Comparison of ENCODE assay signal across 8 mouse cellular contexts in the genomic region with DNA sequence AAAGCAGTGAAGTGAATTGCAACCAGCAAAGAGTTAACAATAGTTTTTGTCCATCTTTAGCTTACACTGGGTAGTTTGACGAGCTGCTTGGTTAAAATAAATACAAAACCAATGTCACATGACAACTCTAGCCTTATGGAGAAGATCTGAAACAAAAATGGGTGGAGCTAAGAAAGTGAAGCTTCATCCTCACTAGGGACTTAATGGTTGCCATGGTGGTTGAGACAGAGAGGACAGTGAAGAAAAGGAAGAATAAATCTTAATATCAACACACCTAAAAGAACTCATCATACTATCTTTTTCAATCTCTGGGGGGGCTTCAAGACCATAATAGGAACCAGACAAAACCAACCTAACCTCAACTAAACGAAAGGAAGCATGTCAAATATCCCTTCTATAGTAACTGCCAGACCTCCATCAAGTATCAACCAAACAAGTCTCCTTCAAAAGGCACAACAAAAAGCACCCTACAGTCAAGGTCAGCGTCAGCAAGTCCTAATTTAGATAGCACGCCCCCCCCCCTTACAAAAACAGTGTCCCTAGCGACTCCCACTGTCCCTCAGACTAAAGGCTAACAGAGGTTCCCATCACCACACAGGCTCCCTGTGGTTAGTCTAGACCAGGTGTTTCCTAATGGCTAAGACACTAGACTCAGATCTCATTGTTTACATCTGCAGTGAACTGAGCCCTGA. TPM values are rescaled to one million over a fixed set of nuclear protein-coding genes. Genes with fewer than 3 reads are reported as not detected.
DNase-seq lines count a peak whose midpoint lies in the region; ATAC-seq and TF ChIP-seq lines count a peak whose summit lies in the region.

No protein-coding gene starts in this region.

- DNase-seq in heart, embryonic 10.5 days (ENCODE audit: low spot score), result no peak
- no peak for DNase-seq in heart, adult 18-20 months
- DNase-seq in liver, embryonic 13.5 days, result no peak
- no peak for DNase-seq in right cerebral cortex, postnatal 10 days (ENCODE audit: low spot score in 2 of 2)
- no peak for DNase-seq in cerebellum, adult 11-12 months
- no peak for DNase-seq in right cerebral cortex, adult 2 months (ENCODE audit: low spot score in 2 of 2)

- H3ac ChIP-seq in C2C12 (ENCODE audit: control insufficient read depth, insufficient read length, low read depth), result peak overlapping the region; percentile 96

- under 1% methylated on average over 5 of the region's 5 CpGs for WGBS in heart, embryonic 10.5 days
- 2% methylated on average over 5 of the region's 5 CpGs for WGBS in liver, embryonic 13.5 days (ENCODE audit: insufficient replicate concordance)

- TF ChIP-seq CTCF in C2C12 (IDR thresholded peaks at IDR 0.05; ENCODE audit: control insufficient read depth, insufficient read depth, insufficient read length), result no peak
- no peak for TF ChIP-seq CTCF in embryonic fibroblast, embryonic 13.5 days (IDR thresholded peaks at IDR 0.05; ENCODE audit: borderline replicate concordance, insufficient read depth, low read length)

- peaks cover 68% of the 10 kb centered on the region for H3K36me3 ChIP-seq in heart, embryonic 10.5 days
- H3K36me3 ChIP-seq in C2C12 (ENCODE audit: control insufficient read depth, insufficient read depth), result peaks cover 65% of the 10 kb centered on the region
- H3K36me3 ChIP-seq in liver, embryonic 13.5 days, result peaks cover 64% of the 10 kb centered on the region

- H3K27ac ChIP-seq in heart, embryonic 10.5 days, result peak overlapping the region; percentile 98
- no peak overlapping the region for H3K27ac ChIP-seq in embryonic fibroblast, embryonic 13.5 days (ENCODE audit: insufficient read depth, low read length)
- H3K27ac ChIP-seq in liver, embryonic 13.5 days, result peak overlapping the region; percentile 89

- peaks cover 9% of the 10 kb centered on the region for H3K4me1 ChIP-seq in heart, embryonic 10.5 days
- H3K4me1 ChIP-seq in embryonic fibroblast, embryonic 13.5 days (ENCODE audit: control insufficient read depth, insufficient read depth, low read length), result peaks cover 11% of the 10 kb centered on the region; the same call in 1 of the 2 replicates
- H3K4me1 ChIP-seq in liver, embryonic 13.5 days (replicated peaks), result peaks cover 40% of the 10 kb centered on the region

- peak overlapping the region; percentile 83 for H3K4me3 ChIP-seq in heart, embryonic 10.5 days
- H3K4me3 ChIP-seq in C2C12 (ENCODE audit: insufficient read depth, poor library complexity, severe bottlenecking), result peak overlapping the region; percentile 86
- peak overlapping the region; percentile 84 for H3K4me3 ChIP-seq in embryonic fibroblast, embryonic 13.5 days (ENCODE audit: insufficient read depth, low read length)
- H3K4me3 ChIP-seq in liver, embryonic 13.5 days (replicated peaks), result peak overlapping the region; percentile 100

- H3K9ac ChIP-seq in liver, embryonic 13.5 days, result peak overlapping the region; percentile 99

- no peak; the same call in 1 of the 2 replicates for TF ChIP-seq POLR2A in embryonic fibroblast, embryonic 13.5 days (IDR thresholded peaks at IDR 0.05; ENCODE audit: low read depth, low read length)

- peaks cover 95% of the 10 kb centered on the region for H3K79me2 ChIP-seq in C2C12 (ENCODE audit: control insufficient read depth, insufficient read depth)

- no peaks in the 10 kb centered on the region for H3K27me3 ChIP-seq in heart, embryonic 10.5 days (ENCODE audit: insufficient read depth, poor library complexity, severe bottlenecking)
- H3K27me3 ChIP-seq in C2C12 (ENCODE audit: control insufficient read depth, insufficient read depth, insufficient read length), result no peaks in the 10 kb centered on the region
- H3K27me3 ChIP-seq in liver, embryonic 13.5 days, result no peaks in the 10 kb centered on the region

- no peak for ATAC-seq in liver, embryonic 13.5 days (ENCODE audit: low read depth)

- H3K79me3 ChIP-seq in C2C12 (ENCODE audit: low read depth), result peaks cover 65% of the 10 kb centered on the region

- no peaks in the 10 kb centered on the region for H3K9me3 ChIP-seq in heart, embryonic 10.5 days
- H3K9me3 ChIP-seq in liver, embryonic 13.5 days (replicated peaks), result no peaks in the 10 kb centered on the region

- peak overlapping the region; percentile 92 for H3K4me2 ChIP-seq in liver, embryonic 13.5 days

TF ChIP-seq in C2C12, 6 proteins besides CTCF, POLR2A, EP300 and RAD21:
- TF ChIP-seq FOSL1 (IDR thresholded peaks at IDR 0.05; ENCODE audit: insufficient read depth, low read length, poor library complexity, severe bottlenecking) (no peak), USF1 (IDR thresholded peaks at IDR 0.05; ENCODE audit: low read depth) (peak; percentile 37)

RNA-seq across cellular contexts. Expression of gene H2-DMa, which starts 1.8 kb away (rescaled TPM):
- polyA plus RNA-seq in heart, embryonic 10.5 days (2016; fragmentation: Nextera tagmentation; extraction: Ambion mirVana), result 4.2 and 7.1 TPM in 2 replicates
- 1 to 10 TPM; 5.9 to 7.2 TPM for total RNA-seq in heart, adult 18-20 months (2021)
- 5.2 TPM for polyA plus RNA-seq in C2C12 (2012; fragmentation: generic; extraction: Trizol)
- 8.2 and 10.0 TPM in 2 replicates for polyA plus RNA-seq in embryonic fibroblast, embryonic 13.5 days (2011; ENCODE audit: insufficient read length, low read depth, missing spikeins)
- 4.4 and 5.2 TPM in 2 replicates for polyA plus RNA-seq in liver, embryonic 13.5 days (2015; fragmentation: Nextera tagmentation; extraction: Ambion mirVana)

RNA-seq across cellular contexts. Expression of gene Brd2, which starts 4.9 kb away (rescaled TPM):
- 77.6 and 101 TPM in 2 replicates for polyA plus RNA-seq in heart, embryonic 10.5 days (2016; fragmentation: Nextera tagmentation; extraction: Ambion mirVana)
- 10 to 100 TPM; 64.5 to 79.0 TPM for total RNA-seq in heart, adult 18-20 months (2021)
- 127 TPM for polyA plus RNA-seq in C2C12 (2012; fragmentation: generic; extraction: Trizol)
- polyA plus RNA-seq in embryonic fibroblast, embryonic 13.5 days (2011; ENCODE audit: insufficient read length, low read depth, missing spikeins), result 205 and 233 TPM in 2 replicates
- 42.0 and 53.3 TPM in 2 replicates for polyA plus RNA-seq in liver, embryonic 13.5 days (2015; fragmentation: Nextera tagmentation; extraction: Ambion mirVana)

RNA-seq across cellular contexts. Expression of gene H2-Oa, which starts 25.4 kb away (rescaled TPM):
- 0.62 and 0.84 TPM in 2 replicates for polyA plus RNA-seq in heart, embryonic 10.5 days (2016; fragmentation: Nextera tagmentation; extraction: Ambion mirVana)
- 1 to 10 TPM in 1 of 2 experiments, not detected in 1; 1.6 TPM for total RNA-seq in heart, adult 18-20 months (2021)
- not detected for polyA plus RNA-seq in C2C12 (2012; fragmentation: generic; extraction: Trizol)
- not detected in 2 replicates for polyA plus RNA-seq in embryonic fibroblast, embryonic 13.5 days (2011; ENCODE audit: insufficient read length, low read depth, missing spikeins)
- 0.39 and 0.41 TPM in 2 replicates for polyA plus RNA-seq in liver, embryonic 13.5 days (2015; fragmentation: Nextera tagmentation; extraction: Ambion mirVana)

RNA-seq across cellular contexts. Expression of gene H2-DMb2, which starts 25.5 kb away (rescaled TPM):
- polyA plus RNA-seq in heart, embryonic 10.5 days (2016; fragmentation: Nextera tagmentation; extraction: Ambion mirVana), result 0.18 TPM in 1 of 2 replicates, not detected in the other
- 1 to 10 TPM; 2.0 to 7.5 TPM for total RNA-seq in heart, adult 18-20 months (2021)
- not detected for polyA plus RNA-seq in C2C12 (2012; fragmentation: generic; extraction: Trizol)
- not detected in 2 replicates for polyA plus RNA-seq in embryonic fibroblast, embryonic 13.5 days (2011; ENCODE audit: insufficient read length, low read depth, missing spikeins)
- 0.31 and 0.36 TPM in 2 replicates for polyA plus RNA-seq in liver, embryonic 13.5 days (2015; fragmentation: Nextera tagmentation; extraction: Ambion mirVana)

RNA-seq across cellular contexts. Expression of gene H2-DMb1, which starts 35.3 kb away (rescaled TPM):
- polyA plus RNA-seq in heart, embryonic 10.5 days (2016; fragmentation: Nextera tagmentation; extraction: Ambion mirVana), result 0.23 and 0.29 TPM in 2 replicates
- total RNA-seq in heart, adult 18-20 months (2021), result 1 to 10 TPM; 3.0 to 3.9 TPM
- not detected for polyA plus RNA-seq in C2C12 (2012; fragmentation: generic; extraction: Trizol)
- 2.2 and 2.4 TPM in 2 replicates for polyA plus RNA-seq in embryonic fibroblast, embryonic 13.5 days (2011; ENCODE audit: insufficient read length, low read depth, missing spikeins)
- polyA plus RNA-seq in liver, embryonic 13.5 days (2015; fragmentation: Nextera tagmentation; extraction: Ambion mirVana), result 0.54 and 0.62 TPM in 2 replicates
